Mouse (Mus musculus) MEL (cell line): ENCODE results near the gene Lrp10. TPM values are rescaled to one million over a fixed set of nuclear protein-coding genes. Genes with fewer than 3 reads are reported as not detected.

Experiments used
- DNase-seq: peaks from one replicate; pipeline ENCODE4 v3.0.0; 2011; ENCODE audit warnings: low read depth, low spot score
- H3K27ac ChIP-seq: 2 replicates; pipeline ENCODE4 v1.5.1; 2012; ENCODE audit warnings: low read depth, mild to moderate bottlenecking, control low read depth, low read length, moderate library complexity; ENCODE audit not compliant: control insufficient read depth
- H3K27me3 ChIP-seq, 2 experiments: fragments of 150-350 bp in 1 of 2; sonication (generic) in 1 of 2; 2 replicates each; pipeline ENCODE4 v1.6.1; 2012; ENCODE audit warnings: low read length in 2 of 2, mild to moderate bottlenecking in 2 of 2, improper control_type of control experiment in 1 of 2, moderate library complexity in 1 of 2; ENCODE audit not compliant: insufficient read depth in 2 of 2, control insufficient read depth in 1 of 2
- H3K36me3 ChIP-seq, 2 experiments: 2 replicates each; pipeline ENCODE4 v1.6.1; 2012 to 2014; ENCODE audit warnings: low read length in 2 of 2, improper control_type of control experiment in 1 of 2, inconsistent platforms in 1 of 2, mild to moderate bottlenecking in 1 of 2; ENCODE audit not compliant: insufficient read depth in 2 of 2, control insufficient read depth in 1 of 2
- H3K4me1 ChIP-seq, 2 experiments: fragments of 150-350 bp in 1 of 2; sonication (generic) in 1 of 2; 2 replicates each; pipeline ENCODE4 v1.6.1; 2012; ENCODE audit warnings: low read length in 2 of 2, improper control_type of control experiment in 1 of 2, mild to moderate bottlenecking in 1 of 2; ENCODE audit not compliant: insufficient read depth in 2 of 2, control insufficient read depth in 1 of 2
- H3K4me3 ChIP-seq, 2 experiments: fragments of 150-350 bp in 1 of 2; sonication (generic) in 1 of 2; 2 replicates each; pipeline ENCODE4 v1.5.1; 2012; ENCODE audit warnings: low read depth in 2 of 2, low read length in 2 of 2, mild to moderate bottlenecking in 2 of 2, moderate library complexity in 2 of 2, control low read depth in 1 of 2, improper control_type of control experiment in 1 of 2; ENCODE audit not compliant: control insufficient read depth in 1 of 2, insufficient read depth in 1 of 2
- H3K79me2 ChIP-seq: 2 replicates; pipeline ENCODE4 v1.6.1; 2012; ENCODE audit warnings: mild to moderate bottlenecking, low read length, moderate library complexity; ENCODE audit not compliant: control insufficient read depth, poor library complexity, insufficient read depth
- H3K9ac ChIP-seq: 2 replicates; pipeline ENCODE4 v1.6.1; 2012; ENCODE audit warnings: low read depth, mild to moderate bottlenecking, control low read depth, low read length, moderate library complexity; ENCODE audit not compliant: control insufficient read depth, poor library complexity, severe bottlenecking
- H3K9me3 ChIP-seq: fragments of 150-350 bp; sonication (generic); replicated peaks from 2 replicates; pipeline ENCODE4 v1.6.1; 2012; ENCODE audit warnings: mild to moderate bottlenecking, low read length, improper control_type of control experiment, moderate library complexity; ENCODE audit not compliant: insufficient read depth
- CHD1 ChIP-seq: IDR thresholded peaks from 2 replicates; pipeline ENCODE4 v1.6.1; 2012; ENCODE audit warnings: low read depth, mild to moderate bottlenecking, inconsistent platforms, low read length, improper control_type of control experiment
- CHD2 ChIP-seq: IDR thresholded peaks from 2 replicates; pipeline ENCODE4 v1.6.1; 2011; ENCODE audit warnings: low read length, improper control_type of control experiment
- E2F4 ChIP-seq: IDR thresholded peaks from 2 replicates; pipeline ENCODE4 v1.6.1; 2011; ENCODE audit warnings: low read depth, low read length, improper control_type of control experiment, borderline replicate concordance
- ELF1 ChIP-seq: IDR thresholded peaks from 2 replicates; pipeline ENCODE4 v1.6.1; 2014; ENCODE audit warnings: low read depth, mild to moderate bottlenecking, inconsistent platforms, low read length, improper control_type of control experiment, moderate library complexity
- EP300 ChIP-seq, 2 experiments: IDR thresholded peaks; 2 replicates each; pipeline ENCODE4 v1.6.1; 2011; ENCODE audit warnings: improper control_type of control experiment in 2 of 2, low read length in 2 of 2, low read depth in 1 of 2, mild to moderate bottlenecking in 1 of 2
- ETS1 ChIP-seq: IDR thresholded peaks from 2 replicates; pipeline ENCODE4 v1.6.1; 2012; ENCODE audit warnings: low read depth, mild to moderate bottlenecking, inconsistent platforms, low read length, improper control_type of control experiment, moderate library complexity
- GABPA ChIP-seq: IDR thresholded peaks from 2 replicates; pipeline ENCODE4 v1.6.1; 2012; ENCODE audit warnings: low read depth, mild to moderate bottlenecking, inconsistent platforms, low read length, improper control_type of control experiment, moderate library complexity
- GATA1 ChIP-seq: IDR thresholded peaks from 2 replicates; pipeline ENCODE4 v1.6.1; 2011; ENCODE audit warnings: low read depth, low read length, improper control_type of control experiment
- JUND ChIP-seq: IDR thresholded peaks from 2 replicates; pipeline ENCODE4 v1.6.1; 2011; ENCODE audit warnings: low read depth, mild to moderate bottlenecking, improper control_type of control experiment, low read length
- KAT2A ChIP-seq: conservative IDR thresholded peaks from 2 replicates; pipeline ENCODE4 v1.6.1; 2012; ENCODE audit warnings: low read depth, low read length, improper control_type of control experiment, inconsistent platforms
- MAFK ChIP-seq: IDR thresholded peaks from 2 replicates; pipeline ENCODE4 v1.6.1; 2011; ENCODE audit warnings: low read depth, mild to moderate bottlenecking, low read length, improper control_type of control experiment, borderline replicate concordance
- MAZ ChIP-seq: IDR thresholded peaks from 2 replicates; pipeline ENCODE4 v1.6.1; 2012; ENCODE audit warnings: low read depth, mild to moderate bottlenecking, inconsistent platforms, low read length, improper control_type of control experiment
- MYB ChIP-seq: IDR thresholded peaks from 2 replicates; pipeline ENCODE4 v1.6.1; 2011; ENCODE audit warnings: mild to moderate bottlenecking, low read depth, low read length, improper control_type of control experiment
- MYC ChIP-seq: IDR thresholded peaks from 2 replicates; pipeline ENCODE4 v1.6.1; 2011; ENCODE audit warnings: low read depth, mild to moderate bottlenecking, low read length, improper control_type of control experiment, moderate library complexity
- NELFE ChIP-seq: IDR thresholded peaks from 2 replicates; pipeline ENCODE4 v1.6.1; 2011; ENCODE audit warnings: low read depth, low read length, improper control_type of control experiment
- NRF1 ChIP-seq: IDR thresholded peaks from 2 replicates; pipeline ENCODE4 v1.6.1; 2014; ENCODE audit warnings: low read depth, mild to moderate bottlenecking, inconsistent platforms, low read length, improper control_type of control experiment, moderate library complexity; ENCODE audit not compliant: poor library complexity, insufficient read depth, severe bottlenecking
- POLR2A ChIP-seq, 2 experiments: IDR thresholded peaks; 2 replicates each; pipeline ENCODE4 v1.6.1; 2011 to 2012; ENCODE audit warnings: low read length in 2 of 2, mild to moderate bottlenecking in 2 of 2, control low read depth in 1 of 2, improper control_type of control experiment in 1 of 2, low read depth in 1 of 2, moderate library complexity in 1 of 2; ENCODE audit not compliant: control insufficient read depth in 1 of 2, insufficient read depth in 1 of 2, poor library complexity in 1 of 2
- POLR2AphosphoS5 ChIP-seq: IDR thresholded peaks from 2 replicates; pipeline ENCODE4 v1.6.1; 2012; ENCODE audit warnings: low read depth, borderline replicate concordance, mild to moderate bottlenecking, inconsistent platforms, low read length, moderate library complexity, mixed read lengths
- RAD21 ChIP-seq: IDR thresholded peaks from 2 replicates; pipeline ENCODE4 v1.6.1; 2011; ENCODE audit warnings: mild to moderate bottlenecking, low read depth, low read length, improper control_type of control experiment
- SMC3 ChIP-seq: IDR thresholded peaks from 2 replicates; pipeline ENCODE4 v1.6.1; 2011; ENCODE audit warnings: low read depth, low read length, improper control_type of control experiment
- TBP ChIP-seq: IDR thresholded peaks from 2 replicates; pipeline ENCODE4 v1.8.0; 2011; ENCODE audit warnings: low read depth, low read length, improper control_type of control experiment
- TCF12 ChIP-seq: IDR thresholded peaks from 2 replicates; pipeline ENCODE4 v1.6.1; 2014; ENCODE audit warnings: low read depth, mild to moderate bottlenecking, inconsistent platforms, low read length, improper control_type of control experiment, moderate library complexity
- UBTF ChIP-seq: IDR thresholded peaks from 2 replicates; pipeline ENCODE4 v1.6.1; 2012; ENCODE audit warnings: low read depth, mild to moderate bottlenecking, inconsistent platforms, low read length, improper control_type of control experiment, moderate library complexity, borderline replicate concordance; ENCODE audit not compliant: insufficient read depth
- USF1 ChIP-seq: IDR thresholded peaks from 2 replicates; pipeline ENCODE4 v1.6.1; 2014; ENCODE audit warnings: low read depth, mild to moderate bottlenecking, inconsistent platforms, low read length, improper control_type of control experiment, moderate library complexity
- USF2 ChIP-seq, 2 experiments: IDR thresholded peaks; 2 replicates each; pipeline ENCODE4 v1.6.1; 2011 to 2012; ENCODE audit warnings: improper control_type of control experiment in 2 of 2, low read length in 2 of 2, borderline replicate concordance in 1 of 2, inconsistent platforms in 1 of 2, low read depth in 1 of 2, mild to moderate bottlenecking in 1 of 2; ENCODE audit not compliant: insufficient read depth in 1 of 2
- ZC3H11A ChIP-seq: IDR thresholded peaks from 2 replicates; pipeline ENCODE4 v1.6.1; 2012; ENCODE audit warnings: low read depth, mild to moderate bottlenecking, inconsistent platforms, low read length, improper control_type of control experiment
- ZKSCAN1 ChIP-seq: IDR thresholded peaks from 2 replicates; pipeline ENCODE4 v1.6.1; 2012; ENCODE audit warnings: low read depth, mild to moderate bottlenecking, inconsistent platforms, low read length, improper control_type of control experiment, moderate library complexity
- ZMIZ1 ChIP-seq: IDR thresholded peaks from 2 replicates; pipeline ENCODE4 v1.6.1; 2012; ENCODE audit warnings: low read depth, mild to moderate bottlenecking, inconsistent platforms, low read length, improper control_type of control experiment, moderate library complexity
- polyA plus RNA-seq, 2 experiments: library from polyadenylated mRNA; stranded (reverse) in 1 of 2; unstranded in 1 of 2; fragments of >175 nt in 1 of 2; fragments of >200 nt in 1 of 2; gene quantifications; 2 replicates each; pipeline versions ENCODE4 v1.2.1 to v1.2.4; 2012; ENCODE audit warnings: low replicate concordance in 2 of 2, low read depth in 1 of 2; ENCODE audit not compliant: insufficient read length in 2 of 2, insufficient read depth in 1 of 2, missing spikeins in 1 of 2
- total RNA-seq: library from RNA; depleted of rRNA; stranded (reverse); fragments of 300-350 nt; gene quantifications from 2 replicates; pipeline ENCODE4 v1.2.3, GENCODE M21; 2012

Lrp10 gene
- total and polyA plus RNA-seq, 3 experiments: 53.6 to 110 TPM; not detected in 1

- TF ChIP-seq USF2 (IDR thresholded peaks at IDR 0.05; ENCODE audit: borderline replicate concordance in 1 of 2, insufficient read depth in 1 of 2, low read depth in 1 of 2, low read length in 2 of 2) (no peak), E2F4 (no peak), POLR2A (IDR thresholded peaks at IDR 0.05; ENCODE audit: control insufficient read depth in 1 of 2, insufficient read depth in 1 of 2, low read depth in 1 of 2, low read length in 2 of 2, poor library complexity in 1 of 2) (no peak), MYB (no peak), ZKSCAN1 (no peak), USF1 (no peak), EP300 (IDR thresholded peaks at IDR 0.05; ENCODE audit: low read depth in 1 of 2, low read length in 2 of 2) (peak; percentile 81 to 83), CHD1 (no peak), KAT2A (no peak)
Observed at GRCm38 (mm10) chr14:54485899-54486298, 22.0 kb downstream of the Lrp10 start (continued).

- H3K4me3 ChIP-seq: no peak overlapping the region
- peaks cover 8 to 27% of the 10 kb centered on the region in 2 experiments for H3K4me1 ChIP-seq
Observed at GRCm38 (mm10) chr14:54487732-54488131, 23.8 kb downstream of the Lrp10 start.

DNA sequence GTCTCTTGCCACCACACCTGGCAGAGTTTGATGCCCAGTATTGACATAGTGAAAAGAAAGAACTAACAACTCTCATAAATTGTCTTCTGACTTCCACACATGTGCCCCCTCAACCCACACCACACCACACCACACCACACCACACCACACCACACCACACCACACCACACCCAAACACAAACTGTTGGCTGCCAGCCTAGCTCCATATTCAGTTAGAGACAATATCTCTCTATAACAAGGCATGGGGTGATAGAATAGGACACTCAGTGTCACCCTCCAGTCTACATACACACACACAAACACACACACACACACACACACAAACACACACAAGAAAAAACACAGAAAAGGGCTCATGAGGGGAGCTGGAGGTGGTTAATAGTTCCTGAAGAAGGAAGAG lies 24.4 kb downstream of the Lrp10 start:
- peak; percentile 60 for DNase-seq
- no peaks in the 10 kb centered on the region for H3K79me2 ChIP-seq
- no peak overlapping the region for H3K27ac ChIP-seq
- peaks cover 8 to 26% of the 10 kb centered on the region in 2 experiments for H3K4me1 ChIP-seq
- peaks cover 0 to 17% of the 10 kb centered on the region in 2 experiments; a peak in 2 of 4 replicates for H3K36me3 ChIP-seq
- H3K27me3 ChIP-seq: no peaks in the 10 kb centered on the region
- H3K9me3 ChIP-seq: no peaks in the 10 kb centered on the region
- no peak overlapping the region for H3K9ac ChIP-seq
- H3K4me3 ChIP-seq: no peak overlapping the region
- TF ChIP-seq KAT2A: no peak; the same call in 1 of the 2 replicates
- no peak for TF ChIP-seq TBP
- no peak for TF ChIP-seq ETS1
- TF ChIP-seq ZC3H11A: no peak
- TF ChIP-seq NELFE: no peak
- no peak for TF ChIP-seq CHD2
- no peak for TF ChIP-seq GATA1
- 0 out of 2 replicates have a peak, but pooled peaks have one; percentile 28 for TF ChIP-seq MYB
- TF ChIP-seq EP300 (IDR thresholded peaks at IDR 0.05; ENCODE audit: low read depth in 1 of 2, low read length in 2 of 2): peak in 1 of 2 experiments; percentile 70; a peak in 3 of 4 replicates
- no peak for TF ChIP-seq UBTF
- TF ChIP-seq NRF1: no peak
- no peak for TF ChIP-seq MAZ
- no peak for TF ChIP-seq RAD21
- TF ChIP-seq E2F4: no peak
- no peak for TF ChIP-seq MAFK
- TF ChIP-seq ZMIZ1: no peak
- TF ChIP-seq ZKSCAN1: no peak
- TF ChIP-seq TCF12: 0 out of 2 replicates have a peak, but pooled peaks have one; percentile 36
- no peak for TF ChIP-seq GABPA
- TF ChIP-seq MYC: no peak
- no peak for TF ChIP-seq ELF1

More at GRCm38 (mm10) chr14:54487732-54488131, 23.8 kb downstream of the Lrp10 start:
- H3K36me3 ChIP-seq: peaks cover 0 to 19% of the 10 kb centered on the region in 2 experiments; a peak in 2 of 4 replicates
- H3K27ac ChIP-seq: no peak overlapping the region
- H3K9me3 ChIP-seq: no peaks in the 10 kb centered on the region
- TF ChIP-seq ZMIZ1: no peak
- no peak for TF ChIP-seq NELFE
- TF ChIP-seq SMC3: no peak
- no peak for TF ChIP-seq POLR2AphosphoS5
- no peak for TF ChIP-seq JUND
- no peak for TF ChIP-seq E2F4
- TF ChIP-seq ZC3H11A: no peak
- TF ChIP-seq NRF1: no peak
- H3K79me2 ChIP-seq: no peaks in the 10 kb centered on the region
- H3K9ac ChIP-seq: no peak overlapping the region
- peak; percentile 38 for DNase-seq
- no peaks in the 10 kb centered on the region for H3K27me3 ChIP-seq
